Mouse (Mus musculus) spleen, postnatal 36 days (tissue): ENCODE measurements around the gene Psip1.
"Not testable (repeated sequence)": the region's sequence is repeated elsewhere in the genome, so short reads cannot be mapped to it uniquely, and the experiment has no call there.

Source experiments
- DNase-seq, 2 experiments: peaks; one replicate each; pipeline ENCODE4 v3.0.0; 2022; ENCODE audit warnings: low spot score in 2 of 2, mixed read lengths in 1 of 2

Psip1 gene

DNA sequence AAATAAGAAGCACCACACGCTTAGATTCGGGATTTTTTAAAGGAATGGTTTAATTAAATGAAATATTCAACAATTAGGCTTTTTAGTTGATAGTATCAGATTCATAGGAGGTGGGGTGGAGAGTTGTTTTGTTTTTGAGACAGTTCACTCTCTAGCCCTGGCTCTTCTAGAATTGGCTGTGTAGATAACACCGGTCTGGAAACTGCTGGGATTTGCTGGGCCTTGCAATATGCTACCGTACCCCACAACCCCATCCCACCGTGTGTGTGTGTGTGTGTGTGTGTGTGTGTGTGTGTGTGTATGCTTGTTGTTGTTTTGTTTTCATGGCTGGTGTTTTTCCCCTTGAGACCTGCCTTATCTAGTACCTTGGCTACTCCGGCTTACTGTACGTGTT, 14.8 kb upstream of the Psip1 start:
- DNase-seq: no peak

DNA sequence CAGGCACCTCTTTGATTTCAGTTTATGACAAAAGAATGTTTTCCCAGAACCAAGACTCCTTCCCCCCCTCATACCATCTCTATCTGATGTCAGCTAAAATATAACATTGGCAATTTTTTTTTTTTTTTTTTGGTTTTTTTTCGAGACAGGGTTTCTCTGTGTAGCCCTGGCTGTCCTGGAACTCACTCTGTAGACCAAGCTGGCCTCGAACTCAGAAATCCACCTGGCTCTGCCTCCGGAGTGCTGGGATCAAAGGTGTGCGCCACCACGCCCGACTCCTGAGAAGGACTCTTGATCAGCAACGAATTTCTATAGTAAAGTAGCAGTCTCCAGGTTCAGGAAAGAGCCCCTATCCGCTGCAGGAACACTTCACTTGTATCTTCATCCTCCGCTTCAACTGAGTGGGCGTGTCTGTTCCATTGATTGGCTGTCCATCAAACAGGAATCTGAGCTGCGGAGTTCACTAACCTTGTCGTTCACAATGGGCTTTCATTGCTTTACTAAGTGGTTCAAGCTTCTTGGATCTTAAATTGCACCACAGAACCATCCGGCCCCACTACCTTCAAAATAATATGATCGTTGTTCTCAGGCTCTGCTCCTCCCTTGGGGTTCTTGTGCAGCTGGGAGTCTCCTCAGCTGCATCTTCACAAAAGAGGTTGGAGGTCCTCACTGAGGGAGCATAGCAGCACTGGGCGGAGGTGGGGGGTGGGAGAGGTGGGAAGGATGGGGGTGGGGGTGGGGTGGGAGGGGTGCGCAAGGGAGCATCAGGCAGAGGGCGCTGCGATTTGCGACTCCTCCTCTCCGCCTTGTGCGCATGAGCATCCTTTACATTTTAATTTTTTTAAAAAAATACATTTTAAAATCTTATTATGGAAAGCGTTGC, 14.1 kb upstream of the Psip1 start:
- no peak for DNase-seq

DNA sequence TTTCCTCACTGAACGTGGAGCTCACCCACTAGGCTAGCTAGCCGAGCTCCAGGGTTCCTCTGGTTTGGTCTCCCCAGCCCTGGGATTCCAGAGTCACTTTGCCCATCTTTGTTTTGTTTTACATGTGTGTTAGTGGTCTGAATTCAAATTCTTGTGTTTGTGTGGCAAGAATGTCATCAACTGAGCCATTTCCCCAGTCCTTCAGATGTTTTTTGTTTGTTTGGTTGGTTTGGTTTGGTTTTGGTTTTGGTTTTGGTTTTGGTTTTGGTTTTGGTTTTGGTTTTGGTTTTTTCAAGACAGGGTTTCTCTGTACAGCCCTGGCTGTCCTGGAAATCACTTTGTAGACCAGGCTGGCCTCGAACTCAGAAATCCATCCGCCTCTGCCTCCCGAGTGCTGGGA, 10.8 kb upstream of the Psip1 start:
- not testable (repeated sequence) for DNase-seq

DNA sequence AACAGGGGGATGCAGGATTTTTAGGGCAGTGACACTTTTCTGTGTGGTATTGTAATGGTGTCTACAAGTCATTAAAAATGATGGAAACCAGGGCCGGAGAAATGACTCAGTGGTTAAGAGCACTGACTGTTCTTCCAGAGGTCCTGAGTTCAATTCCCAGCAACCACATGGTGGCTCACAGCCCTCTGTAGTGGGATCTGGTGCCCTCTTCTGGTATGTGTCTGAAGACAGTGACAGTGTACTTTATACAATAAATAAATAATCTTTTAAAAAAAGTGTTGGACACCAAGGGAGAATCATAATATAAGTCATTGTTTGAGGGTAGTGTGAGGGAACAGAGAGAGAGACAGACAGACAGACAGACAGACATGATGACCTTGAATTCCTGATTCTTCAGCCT, 6.9 kb upstream of the Psip1 start:
- no peak for DNase-seq

DNA sequence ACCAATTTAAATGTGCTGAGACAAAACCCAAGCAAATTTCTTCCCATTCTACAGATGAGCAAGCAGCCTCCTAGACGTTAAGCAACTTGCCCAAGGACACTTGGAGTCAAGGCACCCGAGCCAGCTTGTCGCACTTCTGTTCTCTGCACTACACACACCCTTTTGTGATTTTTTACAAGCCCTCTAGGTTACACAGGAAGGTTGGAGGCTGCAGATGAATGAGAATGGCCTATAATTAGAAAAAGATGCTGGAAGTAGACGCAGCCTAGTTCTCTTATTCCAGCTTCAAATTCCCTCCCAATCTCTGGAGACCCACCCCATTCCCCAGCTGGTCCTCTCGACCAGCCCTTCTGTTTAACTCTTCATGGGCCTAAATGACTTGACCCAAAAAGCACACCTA, 2.9 kb upstream of the Psip1 start:
- DNase-seq: no peak

DNA sequence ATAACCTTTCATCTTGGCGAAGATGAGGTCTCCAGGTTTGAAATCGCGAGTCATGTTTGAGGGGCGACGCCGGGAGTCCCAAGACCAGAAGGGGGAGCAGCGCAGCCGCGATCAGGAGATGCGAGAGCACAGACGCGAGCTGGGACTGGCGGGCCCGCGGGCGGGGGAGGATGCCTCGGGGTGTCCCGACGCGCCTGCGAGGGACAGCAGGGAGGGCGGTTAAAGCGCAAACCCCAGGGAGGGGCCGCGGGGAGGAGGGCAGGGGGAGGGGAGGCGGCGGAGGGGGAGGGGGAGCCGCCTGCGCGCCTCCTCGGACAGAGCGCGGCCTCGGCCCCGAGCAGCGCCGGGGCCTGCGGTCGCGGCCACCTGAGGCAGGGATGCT, 533 bp downstream of the Psip1 start:
- DNase-seq: peak; percentile 88 to 90

DNA sequence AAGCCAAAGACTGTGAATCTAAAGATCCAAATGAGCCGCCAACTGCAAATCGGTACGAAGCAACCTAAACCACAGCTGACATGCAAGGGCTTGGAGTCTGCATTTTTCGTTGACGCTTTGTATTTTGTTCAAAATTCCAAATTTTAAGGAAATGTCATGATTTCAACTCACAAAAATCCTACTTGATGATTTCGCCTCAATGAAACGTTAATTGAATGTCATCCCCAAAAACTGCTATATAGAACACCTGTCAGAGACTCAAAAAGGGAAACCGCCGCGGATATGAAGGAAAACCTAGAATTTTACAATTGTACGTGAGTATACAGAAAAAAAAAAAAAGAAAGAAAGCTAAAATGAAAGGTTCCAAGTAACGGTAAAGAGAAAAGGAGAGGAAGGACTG, 1.0 kb downstream of the Psip1 start:
- no peak for DNase-seq

DNA sequence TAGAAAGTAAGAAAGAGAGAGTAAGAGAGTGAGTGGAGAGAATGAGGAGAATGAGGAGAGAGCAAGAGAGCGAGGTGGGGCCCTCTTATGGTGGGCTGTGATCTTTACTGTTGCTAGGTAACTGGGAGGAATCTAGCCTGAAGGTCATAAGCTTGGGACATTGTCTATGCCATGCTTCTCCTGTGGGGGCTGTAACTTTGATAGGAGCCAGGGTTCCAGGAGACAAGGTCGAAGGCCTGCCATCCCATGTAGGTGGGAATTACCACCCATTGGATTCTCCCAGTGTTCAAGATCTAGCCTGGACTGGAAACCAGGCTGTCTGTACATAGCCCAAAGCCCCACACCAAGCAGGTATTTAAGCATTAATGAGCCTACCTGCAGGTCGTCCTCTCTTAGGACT, 18.1 kb downstream of the Psip1 start:
- DNase-seq: no peak

DNA sequence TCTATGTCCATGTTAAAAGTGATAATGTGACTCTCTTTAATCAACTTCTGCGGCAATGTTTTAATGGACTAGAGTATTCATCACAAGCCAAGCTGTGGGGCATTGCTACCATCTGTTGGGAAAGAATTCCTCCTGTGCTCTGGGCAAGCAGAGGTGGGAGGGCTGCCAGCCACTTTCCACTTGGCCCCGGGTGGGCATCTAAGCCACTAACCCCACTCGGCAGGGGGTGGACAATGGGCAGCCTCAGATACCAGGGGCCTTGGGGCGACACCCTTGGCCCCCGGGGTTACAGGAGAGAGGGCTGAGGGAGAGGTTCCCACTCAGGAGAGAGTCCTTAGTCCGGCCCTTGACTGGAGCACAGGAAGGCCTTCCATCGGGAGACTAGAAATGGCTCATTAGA, 18.6 kb downstream of the Psip1 start:
- no peak for DNase-seq

DNA sequence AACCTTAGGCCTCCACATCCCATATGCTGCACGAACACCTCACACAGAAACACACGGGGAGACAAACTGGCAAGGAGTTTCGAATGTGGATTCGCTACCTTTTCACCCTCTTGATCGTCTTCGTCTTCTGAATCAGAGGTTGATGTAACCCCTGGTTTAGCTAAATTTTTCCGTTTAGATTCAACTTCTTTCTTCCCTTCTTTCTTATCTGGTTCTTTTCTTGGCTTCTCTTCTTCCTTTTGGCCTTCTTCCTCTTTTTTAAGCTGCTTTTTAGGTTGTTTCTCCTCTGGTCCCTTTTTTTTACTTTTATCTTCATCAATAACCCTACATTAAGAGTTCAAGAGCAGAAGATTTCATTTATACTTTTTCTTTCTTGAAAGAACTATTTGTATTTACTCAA, 21.4 kb downstream of the Psip1 start:
- no peak for DNase-seq

DNA sequence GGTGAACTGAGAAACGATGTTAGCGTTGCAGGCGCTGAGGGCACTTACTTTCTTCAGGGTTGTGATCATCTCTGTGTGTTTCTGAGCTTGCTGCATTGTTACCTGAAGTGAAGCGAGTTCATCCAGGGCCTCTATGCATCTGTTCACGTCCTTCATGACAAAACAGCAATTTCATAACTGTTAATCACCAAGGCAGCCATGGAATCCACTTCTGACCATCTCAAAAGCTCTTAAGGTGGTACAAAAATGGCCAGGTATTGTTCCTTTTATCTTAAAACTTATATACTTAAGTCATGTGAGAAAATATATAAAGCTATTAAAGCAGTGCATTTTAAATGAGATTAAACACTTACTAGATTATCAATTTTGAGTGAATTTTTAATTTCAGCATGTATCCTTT, 26.2 kb downstream of the Psip1 start:
- DNase-seq: no peak

DNA sequence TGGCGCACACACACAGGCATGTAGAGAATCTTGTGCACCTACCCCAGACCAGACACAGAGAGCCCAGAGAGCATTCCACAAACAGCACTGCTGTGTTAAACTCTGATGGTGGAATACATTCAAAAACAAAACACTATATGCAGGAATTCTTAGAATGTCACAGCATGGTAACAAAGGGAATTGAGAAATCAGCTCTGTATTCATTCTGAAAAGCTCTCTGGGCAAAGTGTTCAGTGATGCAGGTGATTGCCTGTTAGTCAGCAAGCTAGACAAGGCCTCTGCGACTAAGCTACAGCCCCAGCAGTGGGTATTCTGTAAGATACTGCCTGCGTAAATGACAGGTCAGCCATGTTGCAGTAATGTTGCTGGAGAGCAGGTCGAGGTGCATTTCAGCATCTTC, 35.5 kb downstream of the Psip1 start:
- no peak for DNase-seq

DNA sequence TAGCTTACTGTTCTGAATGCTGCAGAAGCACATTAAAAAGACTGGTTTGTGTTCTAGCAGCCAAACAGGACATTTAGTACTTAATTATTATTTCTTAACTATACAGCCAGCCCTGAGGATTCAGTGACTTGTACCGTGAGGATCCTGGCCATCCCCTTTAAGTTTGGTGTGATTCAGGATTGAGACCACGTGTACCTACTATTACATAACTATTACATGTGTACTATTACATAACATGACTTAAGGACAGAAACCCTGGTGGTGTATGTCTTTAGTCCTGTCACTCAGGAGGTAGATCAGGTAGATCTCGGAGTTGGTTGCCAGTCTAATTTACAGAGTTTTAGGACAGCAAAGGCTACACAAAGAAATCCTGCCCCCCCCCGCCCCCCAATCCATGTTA, 45.2 kb downstream of the Psip1 start:
- no peak for DNase-seq

DNA sequence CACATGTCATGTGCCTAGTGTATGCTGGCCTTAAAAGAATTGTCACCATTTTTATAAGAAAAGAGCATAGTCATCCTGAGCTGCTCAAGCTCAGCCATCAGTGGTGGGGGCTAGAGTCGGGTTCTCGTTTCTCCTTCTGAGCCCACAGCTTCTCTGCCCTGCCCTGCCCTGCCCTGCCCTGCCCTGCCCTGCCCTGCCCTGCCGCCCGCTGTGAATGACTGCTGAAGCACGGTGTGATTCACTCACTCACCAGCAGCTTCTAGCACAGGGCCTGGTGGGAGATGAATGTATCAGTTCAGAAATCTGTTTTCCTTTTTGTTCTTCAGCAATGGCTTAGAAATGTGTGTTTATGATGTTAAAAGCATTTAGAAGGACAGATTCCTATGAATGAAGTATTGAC, 47.2 kb downstream of the Psip1 start:
- no peak for DNase-seq

DNA sequence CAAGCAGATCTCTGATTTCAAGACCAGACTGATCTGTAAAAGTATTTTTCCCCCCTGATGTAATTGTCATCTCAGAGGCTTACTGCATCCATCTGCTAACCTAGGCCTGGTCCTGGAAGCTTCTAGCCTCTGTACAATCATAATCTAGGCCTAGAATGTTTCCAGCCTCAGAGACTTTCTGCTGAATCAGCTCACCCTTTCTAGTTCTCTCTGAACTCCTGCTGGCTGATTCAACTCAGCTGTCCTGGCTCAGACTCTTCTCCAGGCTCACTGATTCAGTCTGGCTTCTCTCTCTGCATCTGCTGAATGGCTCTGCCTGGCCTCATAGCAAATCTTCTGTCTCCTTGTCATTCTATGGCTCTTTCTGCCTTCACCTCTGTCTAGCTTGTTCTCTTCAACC, 48.1 kb downstream of the Psip1 start:
- DNase-seq: no peak

DNA sequence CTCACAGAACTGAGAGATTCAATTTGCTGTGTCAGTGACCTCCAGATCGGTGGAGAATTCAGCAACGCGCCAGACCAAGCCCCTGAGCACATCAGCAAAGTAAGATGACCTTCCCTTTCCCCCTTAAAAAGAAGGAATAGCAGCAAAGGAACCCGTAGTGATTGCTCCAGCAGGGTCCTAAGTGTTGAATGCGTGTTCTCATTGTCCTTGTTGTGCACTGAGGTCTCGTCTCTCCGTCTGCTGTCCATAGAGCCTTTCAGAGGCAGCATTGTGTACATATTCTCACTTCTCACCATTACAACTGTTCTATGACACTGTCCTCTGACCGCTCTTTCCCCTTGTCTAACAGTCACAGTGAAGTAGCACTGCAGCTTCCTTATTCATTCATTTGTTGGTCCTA, 49.9 kb downstream of the Psip1 start:
- no peak for DNase-seq

DNA sequence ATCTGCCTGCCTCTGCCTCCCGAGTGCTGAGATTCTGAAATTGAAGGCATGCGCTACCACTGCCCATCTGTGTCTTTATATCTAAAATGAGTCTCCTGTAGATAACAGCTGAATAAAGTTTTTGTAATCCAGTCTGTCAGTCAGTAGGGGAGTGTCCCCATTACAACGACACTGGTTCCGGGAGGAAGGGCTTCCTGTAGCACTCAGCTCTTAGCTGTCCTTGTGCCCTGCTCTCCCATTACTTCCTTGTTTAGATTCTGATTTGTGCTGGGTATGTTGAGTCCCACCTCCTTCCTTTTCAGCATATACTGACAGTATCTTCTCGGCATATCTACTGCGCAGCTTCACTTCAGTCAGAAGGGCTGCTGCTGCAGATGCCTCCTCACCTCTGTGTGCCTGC, 53.4 kb downstream of the Psip1 start:
- DNase-seq: no peak

DNA sequence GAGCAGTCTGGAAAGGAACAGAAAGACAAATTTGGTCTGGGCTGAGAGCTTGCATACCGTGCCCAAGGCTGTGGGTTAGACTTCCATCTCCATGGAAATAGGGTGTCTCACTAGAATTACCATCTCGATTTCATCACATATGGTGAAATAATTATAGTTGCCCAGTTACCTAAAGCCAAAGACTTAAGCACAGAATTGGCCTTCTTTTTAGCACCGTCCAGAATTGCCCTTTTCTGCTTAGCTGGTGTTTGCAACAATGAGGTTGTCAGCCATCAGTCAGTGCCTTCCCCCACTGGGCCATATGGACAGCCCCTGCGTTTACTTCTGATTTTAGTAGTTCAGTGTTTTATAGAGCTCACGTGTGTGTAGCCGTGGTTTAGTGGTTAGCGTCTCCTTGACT, 54.3 kb downstream of the Psip1 start:
- no peak for DNase-seq

DNA sequence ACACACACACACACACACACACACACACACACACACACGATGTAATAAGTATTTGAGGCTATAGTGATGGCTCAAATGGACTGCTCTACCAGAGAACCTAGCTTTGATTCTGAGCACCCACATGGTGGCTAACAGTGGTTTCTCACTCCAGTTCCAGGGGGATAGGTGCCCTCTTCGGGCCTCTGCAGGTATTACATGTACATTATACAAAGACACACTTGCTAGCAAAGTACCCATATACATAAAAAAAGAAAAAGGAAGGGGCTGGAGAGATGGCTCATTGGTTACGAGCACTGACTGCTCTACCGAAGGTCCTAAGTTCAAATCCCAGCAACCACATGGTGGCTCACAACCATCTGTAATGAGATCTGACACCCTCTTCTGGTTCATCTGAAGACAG, 57.4 kb downstream of the Psip1 start:
- no peak for DNase-seq

DNA sequence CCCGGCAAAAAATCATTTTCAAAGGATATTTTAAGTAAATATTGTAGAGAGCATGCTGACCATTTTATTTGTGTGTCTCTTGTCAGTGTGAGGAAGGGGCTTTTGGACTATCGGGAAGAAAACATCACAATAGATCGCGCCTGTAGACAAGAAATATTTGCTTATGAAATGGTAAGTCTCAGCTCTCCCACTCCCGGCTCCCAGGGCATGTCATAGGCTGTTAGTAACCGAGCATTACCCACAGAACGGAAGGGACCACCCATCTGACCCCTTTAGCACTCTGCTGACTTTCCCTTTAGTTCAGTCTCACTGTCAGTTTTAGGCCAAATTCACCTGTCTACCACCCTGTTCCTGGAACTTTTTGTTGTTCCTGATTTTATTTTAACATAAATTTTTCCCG, 58.6 kb downstream of the Psip1 start:
- no peak for DNase-seq

DNA sequence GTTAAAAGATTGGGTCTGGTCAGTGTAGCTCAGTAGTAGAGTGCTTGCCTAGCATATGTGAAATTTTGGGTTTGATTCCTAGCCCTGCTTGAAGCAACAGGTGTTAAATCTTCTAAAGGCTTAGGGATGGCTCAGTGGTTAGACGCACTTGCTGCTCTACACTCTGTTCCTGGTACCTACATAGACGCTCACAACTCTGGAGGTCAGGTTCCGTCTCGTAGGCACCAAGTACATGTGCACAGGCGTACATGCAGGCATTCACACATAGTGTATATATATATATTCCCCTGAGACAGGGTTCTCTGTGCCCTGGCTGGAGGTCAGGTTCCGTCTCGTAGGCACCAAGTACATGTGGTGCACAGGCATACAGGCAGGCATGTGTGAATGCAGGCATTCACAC, 59.1 kb downstream of the Psip1 start:
- no peak for DNase-seq

DNA sequence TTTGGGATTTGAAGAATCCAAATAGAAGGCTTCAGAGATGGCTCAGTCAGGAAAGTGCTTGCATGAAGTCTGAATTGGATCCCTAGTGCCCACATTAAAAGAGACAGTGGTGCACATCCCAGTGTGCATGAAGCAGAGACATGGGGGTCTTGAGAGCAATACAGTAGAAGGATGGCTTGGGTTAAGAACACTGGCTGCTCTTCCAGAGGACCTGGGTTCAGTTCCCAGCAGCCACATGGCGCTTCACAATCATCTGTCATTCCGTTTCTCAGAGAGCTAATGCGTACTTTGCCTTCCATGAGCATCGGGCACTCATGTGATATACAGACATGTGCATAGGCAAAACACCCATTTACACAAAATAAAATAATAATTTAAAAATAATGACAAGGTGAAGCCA, 61.1 kb downstream of the Psip1 start:
- DNase-seq: no peak

DNA sequence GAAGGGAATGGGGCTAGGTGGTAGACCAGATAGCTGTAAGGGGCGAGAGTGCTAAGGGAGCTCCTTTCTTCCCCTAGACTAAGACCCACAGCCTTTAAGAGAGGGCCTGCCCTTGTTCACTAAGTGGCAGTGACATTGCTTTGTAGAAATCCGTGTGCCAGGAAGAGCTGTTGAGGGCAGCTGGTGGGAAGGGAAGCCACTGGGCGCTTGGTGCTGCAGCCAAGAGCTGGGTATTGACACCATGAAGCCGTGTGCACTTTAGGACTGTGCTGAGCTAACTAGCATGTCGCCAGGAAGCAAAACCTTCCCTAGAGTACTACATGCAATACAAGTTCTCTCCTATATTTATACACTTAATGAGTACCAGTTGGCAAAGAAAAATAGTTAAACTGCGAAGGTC, 62.6 kb downstream of the Psip1 start:
- DNase-seq: no peak

DNA sequence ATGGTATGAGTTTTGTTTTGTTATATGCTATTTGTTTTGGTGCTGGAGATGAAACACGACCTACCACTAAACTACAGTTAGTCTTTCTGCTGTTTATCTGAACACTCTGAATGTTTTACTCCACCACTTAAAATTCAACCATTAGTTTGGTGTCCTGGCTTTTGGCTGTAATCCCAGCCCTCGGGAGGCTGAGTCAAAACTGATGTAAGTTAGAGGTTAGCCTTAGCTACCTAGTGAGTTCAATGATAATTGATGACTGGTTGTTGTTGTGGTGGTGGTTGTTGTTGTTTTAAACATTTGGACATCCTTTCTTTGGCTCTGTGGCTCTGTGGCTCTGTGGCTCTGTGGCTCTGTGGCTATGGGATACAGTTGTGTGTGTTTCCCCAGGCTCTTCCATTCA, 67.5 kb downstream of the Psip1 start:
- no peak for DNase-seq
